Mouse (Mus musculus) gastrocnemius, adult 8-10 months (tissue): ENCODE measurements around the gene Tnni2. TPM values are rescaled to one million over a fixed set of nuclear protein-coding genes. Genes with fewer than 3 reads are reported as not detected.
"Not testable (repeated sequence)": the region's sequence is repeated elsewhere in the genome, so short reads cannot be mapped to it uniquely, and the experiment has no call there.

ENCODE experiments used
- DNase-seq, 2 experiments: peaks; one replicate each; pipeline ENCODE4 v3.0.0; 2022; ENCODE audit warnings: low spot score in 2 of 2
- total RNA-seq, 4 experiments: library from RNA; stranded (reverse); gene quantifications; 2 replicates each; pipeline ENCODE4 v1.2.4; 2022

The Tnni2 gene
- over 10,000 TPM; 16,943 to 22,105 (median 19,624) TPM for total RNA-seq

- peak; percentile 79 to 87 for DNase-seq
Measured at GRCm38 (mm10) chr7:142441585-142441984, at the start of gene Tnni2. Gene Tnni2, plus strand, starts transcription at chr7:142441808.

DNA sequence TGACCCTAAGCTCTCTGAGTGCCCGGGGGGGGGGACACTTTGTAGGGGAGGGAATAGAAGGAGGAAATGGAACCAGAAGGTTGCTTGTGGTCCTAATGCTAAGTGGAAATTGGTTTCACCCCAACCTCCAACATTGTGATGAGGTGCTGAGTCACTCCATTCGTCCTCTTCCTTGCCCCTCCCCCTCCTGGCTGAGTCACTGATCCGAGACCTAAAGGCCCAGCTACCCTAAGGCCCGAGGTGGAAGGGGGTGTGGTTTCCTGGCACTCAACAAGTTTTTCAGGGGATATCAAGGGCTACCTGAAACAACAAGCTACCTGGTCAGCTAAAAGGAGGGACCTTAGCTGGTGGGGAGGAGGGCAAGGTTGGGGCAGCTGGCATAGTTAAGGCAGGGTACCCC, 48.4 kb upstream of the Tnni2 start:
- no peak for DNase-seq

GRCm38 (mm10) chr7:142394261-142395190, 47.1 kb upstream of the Tnni2 start:
- DNase-seq: no peak

DNA sequence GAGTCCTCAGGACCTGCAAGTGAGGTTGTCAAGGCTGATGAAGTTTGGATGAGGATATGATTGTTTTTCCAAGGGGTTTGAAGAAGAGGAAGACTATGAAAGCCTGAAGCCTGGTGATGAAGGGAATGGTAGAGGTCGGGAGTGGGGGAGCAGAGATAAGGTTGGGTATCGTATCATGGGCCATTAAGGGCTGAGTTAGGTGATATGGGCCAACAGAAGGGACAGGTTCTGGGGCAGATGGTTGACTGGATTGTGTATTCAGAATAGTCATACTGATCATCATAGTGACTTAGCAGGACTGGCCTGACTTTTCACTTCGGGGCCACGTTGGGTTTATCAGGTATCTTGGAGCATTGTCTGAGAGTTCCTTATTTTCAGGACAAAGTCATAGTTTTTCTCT, 46.1 kb upstream of the Tnni2 start:
- DNase-seq: no peak

- DNase-seq: no peak
Measured at GRCm38 (mm10) chr7:142396611-142397010, 45.0 kb upstream of the Tnni2 start.

DNA sequence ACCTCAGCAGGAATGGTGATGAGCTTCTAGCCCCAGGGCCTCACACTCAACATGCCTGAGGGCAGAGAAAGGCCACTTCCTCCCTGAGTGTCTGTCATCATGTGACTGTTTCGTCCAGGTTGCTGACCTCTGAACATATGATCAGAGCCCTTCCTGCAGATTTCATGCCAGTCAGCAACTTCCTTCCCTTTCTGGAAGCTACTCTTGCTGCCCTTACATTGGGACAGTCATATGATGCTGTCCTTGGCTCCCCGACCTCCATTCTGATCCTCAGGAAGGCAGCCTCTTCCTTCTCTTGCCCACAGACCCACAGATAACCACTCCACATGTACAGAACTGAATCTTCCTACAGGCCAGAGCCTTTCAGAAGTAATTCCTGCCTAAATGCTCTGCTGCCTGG, 43.6 kb upstream of the Tnni2 start:
- DNase-seq: no peak

- DNase-seq: no peak
Measured at GRCm38 (mm10) chr7:142399250-142399649, 42.4 kb upstream of the Tnni2 start.

DNA sequence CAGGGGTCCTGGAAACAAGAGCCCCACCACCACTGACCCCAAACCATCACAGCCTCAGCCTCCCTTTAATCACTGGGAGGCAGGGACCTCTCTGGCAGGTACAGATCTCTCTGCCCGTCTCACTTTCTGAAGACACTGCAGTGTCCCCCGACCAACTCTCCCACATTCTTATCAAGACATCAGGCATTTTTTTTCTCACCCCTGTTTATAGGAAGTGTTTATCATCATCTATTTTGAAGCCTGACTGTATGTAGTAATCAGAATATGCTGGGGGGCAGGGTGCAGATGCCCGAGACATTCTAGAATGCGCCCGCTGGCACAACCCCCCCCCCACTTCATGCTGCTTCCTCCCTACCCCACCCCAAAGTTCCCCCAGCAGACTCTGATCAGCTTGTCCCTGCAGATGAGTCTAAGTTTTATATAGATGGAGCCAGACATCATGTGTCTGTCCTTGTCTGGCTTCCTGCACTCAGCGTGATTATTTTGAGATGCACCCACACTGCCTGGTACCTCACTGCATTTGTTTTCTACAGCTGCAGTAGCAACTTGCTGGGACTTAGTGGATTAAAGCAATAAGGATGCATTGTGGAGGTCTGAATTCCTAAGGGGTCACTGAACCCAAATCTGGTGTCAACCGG, 41.4 kb upstream of the Tnni2 start:
- no peak for DNase-seq

DNA sequence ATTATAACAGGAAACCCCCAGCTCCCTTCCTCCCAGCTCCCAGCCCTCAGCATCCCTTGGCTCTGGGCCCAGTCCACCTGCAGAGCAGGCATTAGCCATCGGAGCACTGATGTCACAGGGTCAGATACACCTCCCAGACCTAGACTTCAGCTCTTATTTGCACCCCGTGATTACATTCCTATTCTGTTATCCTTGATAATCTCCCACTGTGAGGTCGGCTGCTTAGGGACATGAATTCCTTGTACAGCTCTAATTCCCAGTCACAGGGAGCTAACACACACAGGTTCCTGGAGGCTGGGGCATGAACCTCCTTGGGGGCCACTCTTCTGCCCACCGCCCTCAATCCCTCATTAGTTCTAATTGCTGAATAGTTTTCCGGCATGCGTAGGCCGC, 40.9 kb upstream of the Tnni2 start:
- no peak for DNase-seq

- DNase-seq: no peak
Measured at GRCm38 (mm10) chr7:142403591-142403990, 38.0 kb upstream of the Tnni2 start.

GRCm38 (mm10) chr7:142405134-142405533, 36.5 kb upstream of the Tnni2 start:
- not testable (repeated sequence) for DNase-seq

- no peak for DNase-seq
Measured at GRCm38 (mm10) chr7:142407935-142408334, 33.7 kb upstream of the Tnni2 start.

GRCm38 (mm10) chr7:142408686-142409085, 32.9 kb upstream of the Tnni2 start:
- DNase-seq: no peak

DNA sequence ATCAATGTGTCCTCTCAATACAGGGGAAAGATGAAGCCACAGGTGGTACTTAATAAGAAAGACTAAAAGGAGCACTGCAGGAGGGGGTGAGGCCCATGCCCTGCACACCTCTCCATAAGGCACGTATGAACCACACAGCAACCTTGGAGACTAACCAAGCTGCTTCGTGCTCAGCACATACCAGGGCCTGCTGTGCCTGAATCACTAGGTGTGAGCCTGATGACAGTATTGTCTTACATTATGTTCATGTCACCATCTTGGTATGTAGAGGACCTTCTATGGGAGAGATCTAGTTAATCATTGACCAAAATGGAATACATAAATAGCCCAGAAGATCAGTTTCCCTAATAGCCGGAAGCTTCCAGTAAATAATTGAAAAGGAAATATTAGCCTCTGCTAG, 32.0 kb upstream of the Tnni2 start:
- DNase-seq: no peak

DNA sequence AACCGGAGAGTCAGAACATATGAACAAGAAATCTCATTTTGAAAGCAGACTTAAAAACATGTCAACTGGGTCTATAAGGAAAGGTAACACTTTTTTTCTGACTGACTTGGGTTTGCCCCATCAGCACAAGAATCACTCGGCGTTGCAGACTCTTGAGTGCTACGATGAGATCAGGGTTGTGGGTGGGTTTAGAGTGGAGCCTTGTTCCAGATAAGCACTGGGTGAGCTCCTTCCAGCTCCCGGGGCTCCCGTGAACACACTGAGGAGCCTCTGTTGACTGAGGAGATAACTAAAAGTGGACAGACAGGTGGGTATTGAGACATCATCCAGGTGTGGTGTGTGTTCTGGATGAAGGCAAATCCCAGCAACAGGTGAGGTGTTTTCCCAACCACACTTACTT, 28.3 kb upstream of the Tnni2 start:
- no peak for DNase-seq

- no peak for DNase-seq
Measured at GRCm38 (mm10) chr7:142415314-142415713, 26.3 kb upstream of the Tnni2 start.

DNA sequence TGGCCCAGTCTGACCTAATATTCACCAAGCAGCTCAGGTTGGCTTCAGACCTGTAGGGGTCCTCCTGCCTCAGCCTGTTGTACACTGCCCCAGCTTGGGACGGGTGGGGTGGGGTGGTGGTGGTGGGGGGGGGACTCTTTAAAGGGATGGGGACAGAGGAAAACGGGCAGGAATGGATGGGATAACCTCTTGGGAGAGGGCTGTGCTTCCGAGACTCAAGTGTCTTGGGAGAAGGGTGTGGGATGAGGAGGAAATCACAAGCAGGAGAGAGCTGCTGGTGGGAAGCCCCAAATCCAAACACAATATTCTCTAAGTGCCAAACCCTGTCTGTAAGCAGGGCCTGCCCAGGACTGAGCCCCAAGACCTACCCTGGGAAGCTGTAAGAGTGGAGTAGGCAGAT, 25.4 kb upstream of the Tnni2 start:
- DNase-seq: no peak

DNA sequence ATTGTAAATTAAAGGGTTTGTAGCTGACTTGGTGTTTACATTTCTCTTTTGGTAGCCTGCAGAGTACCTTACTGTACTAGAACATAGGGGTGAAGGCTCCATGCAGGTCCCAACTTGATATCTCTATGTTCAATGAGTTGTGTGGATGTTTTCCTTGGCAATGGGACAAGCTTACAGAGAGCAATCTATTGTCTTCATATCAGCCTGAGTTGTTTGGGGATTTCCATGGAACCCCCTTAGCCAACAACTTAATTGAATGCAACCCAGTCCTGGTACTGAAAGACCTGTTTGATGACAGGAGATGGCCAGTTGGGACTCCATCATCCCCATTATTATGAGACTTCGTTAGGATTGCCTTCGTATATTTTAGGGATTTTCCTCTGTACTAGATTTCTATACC, 23.6 kb upstream of the Tnni2 start:
- no peak for DNase-seq

DNA sequence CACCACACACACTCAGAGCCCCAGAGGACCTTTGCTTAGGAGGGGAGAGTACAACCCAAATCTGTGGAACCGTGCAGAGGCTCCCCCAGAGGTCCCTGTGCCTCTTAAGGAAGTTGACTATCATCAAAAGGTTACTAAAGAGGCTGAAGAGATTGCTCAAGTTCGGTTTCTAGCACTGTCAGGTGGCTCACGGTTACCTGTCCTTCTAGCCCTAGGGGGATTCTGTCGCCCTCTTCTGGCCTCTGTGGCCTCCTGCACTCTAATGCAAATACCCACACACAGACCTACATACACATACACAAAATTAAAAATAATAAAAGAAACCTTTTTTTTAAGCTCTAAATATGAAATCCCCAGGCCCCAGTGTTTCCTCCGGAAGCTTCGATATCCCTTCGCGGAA, 22.9 kb upstream of the Tnni2 start:
- DNase-seq: no peak

DNA sequence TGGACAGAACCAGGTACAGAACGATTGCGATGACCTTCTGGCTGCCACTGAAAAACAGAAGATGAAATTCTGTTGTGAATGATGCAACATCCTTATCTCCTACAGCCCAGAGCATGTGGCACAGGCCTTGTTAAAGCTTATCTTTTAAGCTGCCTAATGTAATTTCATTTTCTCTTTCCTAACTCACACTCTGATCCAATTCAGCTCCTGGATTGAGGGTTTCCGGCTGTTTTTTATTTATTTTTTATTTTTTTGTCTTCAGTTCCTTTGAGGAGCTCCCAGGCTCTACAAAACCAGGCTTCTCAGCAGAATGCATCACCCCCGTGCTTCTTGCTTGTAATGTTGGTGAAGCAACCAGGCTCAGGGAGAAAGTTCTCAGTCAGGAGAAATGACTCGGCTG, 21.7 kb upstream of the Tnni2 start:
- no peak for DNase-seq

DNA sequence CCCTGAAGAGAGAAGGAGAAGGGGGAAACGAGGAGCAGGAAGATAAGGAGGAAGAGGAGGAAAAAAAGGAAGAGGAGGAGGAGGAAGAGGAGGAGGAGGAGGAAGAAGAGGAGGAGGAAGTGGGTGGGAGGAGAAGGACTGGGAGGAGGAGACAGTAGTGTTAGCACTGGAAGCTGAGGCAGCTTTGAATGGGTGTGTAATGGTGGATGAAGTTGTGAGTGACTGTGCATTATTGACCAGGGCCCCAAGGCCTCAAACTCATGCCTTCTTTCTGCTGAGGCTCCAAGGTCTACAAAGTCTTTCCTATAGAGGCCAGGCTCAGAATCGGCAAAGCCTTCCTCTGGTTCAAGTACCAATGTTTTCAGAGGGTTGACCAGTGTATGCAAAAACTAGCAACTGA, 19.8 kb upstream of the Tnni2 start:
- DNase-seq: no peak

DNA sequence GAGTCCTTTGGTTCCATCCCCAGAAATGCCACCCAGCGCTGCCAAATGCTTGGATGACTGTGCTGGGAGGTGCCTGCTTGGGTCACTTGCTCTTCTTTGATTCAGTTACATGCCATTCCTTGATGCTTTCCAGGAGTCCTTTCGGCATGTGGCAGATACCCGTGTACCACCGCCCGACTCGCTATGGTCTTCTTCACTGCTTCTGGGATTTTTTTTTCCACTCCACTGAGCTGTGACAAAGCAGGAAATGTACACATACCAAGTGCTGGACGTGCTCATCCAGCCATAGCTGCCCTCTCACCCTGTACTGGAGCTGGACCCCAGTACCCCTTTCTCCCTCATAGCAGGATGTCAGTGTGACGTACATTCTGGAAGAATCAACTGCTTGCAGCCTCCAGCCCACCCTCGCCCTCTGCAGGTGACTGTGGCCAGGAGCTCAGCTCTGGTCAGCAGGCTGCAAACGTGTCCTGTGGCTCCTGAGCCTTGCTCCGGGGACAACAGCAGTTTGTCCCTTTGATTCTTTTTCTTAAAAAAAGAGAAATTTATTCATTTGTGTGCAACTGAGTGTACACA, 15.9 kb upstream of the Tnni2 start:
- no peak for DNase-seq

DNA sequence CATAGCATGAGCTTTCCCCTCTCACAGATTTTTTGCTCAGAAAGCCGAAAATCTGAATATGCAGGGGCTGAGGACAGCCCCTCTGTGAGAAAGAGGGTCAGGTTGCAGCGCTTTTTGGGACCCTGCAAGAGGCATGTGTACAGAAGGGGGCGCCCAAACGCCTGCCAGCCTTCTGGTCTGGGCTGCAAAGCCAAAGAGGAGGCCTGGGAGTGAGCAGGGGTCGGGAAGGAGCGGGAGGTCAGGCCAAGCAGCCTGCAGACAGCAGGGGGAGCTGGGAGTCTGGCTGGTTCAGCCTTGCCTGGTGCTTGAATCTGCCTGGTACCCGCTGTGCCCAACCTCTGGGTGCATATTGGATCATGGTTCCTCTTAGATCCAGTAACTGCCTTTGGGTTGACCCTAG, 13.4 kb upstream of the Tnni2 start:
- DNase-seq: no peak
